In the genomic region with DNA sequence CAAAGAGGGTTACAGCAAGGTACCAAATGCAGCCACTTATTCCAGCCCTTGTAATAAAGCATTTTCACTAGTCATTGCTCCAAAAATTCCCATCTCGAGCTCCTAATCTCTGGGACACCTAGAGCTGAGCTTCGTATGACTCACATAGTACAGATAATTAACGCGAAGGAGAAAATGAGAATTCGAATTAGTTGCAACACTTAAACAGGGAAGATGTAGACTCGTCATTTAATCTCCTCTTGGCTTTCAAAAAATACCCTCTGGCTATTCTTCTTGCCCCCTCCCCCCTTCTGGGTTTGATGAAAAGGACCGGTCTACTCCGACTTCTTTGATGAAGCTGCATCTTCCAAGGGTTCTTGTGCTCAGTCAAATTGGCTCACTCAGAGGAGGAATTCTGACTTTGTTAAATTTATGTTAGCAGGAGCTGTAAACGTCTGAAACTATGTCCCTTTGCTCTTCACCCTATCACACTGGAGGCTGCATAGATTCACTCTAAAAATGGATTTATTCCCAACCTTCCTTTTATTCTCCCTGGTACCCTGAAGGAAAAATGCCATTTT, we compare ENCODE assay signal across 11 mouse cellular contexts. TPM values are rescaled to one million over a fixed set of nuclear protein-coding genes. Genes with fewer than 3 reads are reported as not detected.
DNase-seq lines count a peak whose midpoint lies in the region; ATAC-seq and TF ChIP-seq lines count a peak whose summit lies in the region.
"Had no signal": no experiment of that assay in that cellular context is flagged by ENCODE, and none has a peak within 500 bp of the region (broad histone marks: within the 10 kb centered on the region; RNA-seq: fewer than 3 reads in every experiment).

No protein-coding gene starts in this region.

- H3K36me3 ChIP-seq in kidney, embryonic 16.5 days (ENCODE audit: insufficient read depth, low read length) = no peaks in the 10 kb centered on the region
- H3K36me3 ChIP-seq in forebrain, postnatal 0 days (ENCODE audit: insufficient read depth) = no peaks in the 10 kb centered on the region
- H3K36me3 ChIP-seq in midbrain, embryonic 16.5 days (ENCODE audit: control insufficient read depth, insufficient read depth, low read length) = no peaks in the 10 kb centered on the region

- no peaks in the 10 kb centered on the region for H3K9me3 ChIP-seq in kidney, embryonic 16.5 days (ENCODE audit: low read length)
- no peaks in the 10 kb centered on the region for H3K9me3 ChIP-seq in forebrain, postnatal 0 days (ENCODE audit: low read length)
- H3K9me3 ChIP-seq in midbrain, embryonic 16.5 days (replicated peaks; ENCODE audit: control insufficient read depth, low read length, poor library complexity, severe bottlenecking) = no peaks in the 10 kb centered on the region

- peak overlapping the region; percentile 49; the same call in 1 of the 2 replicates for H3K4me3 ChIP-seq in kidney, embryonic 16.5 days (ENCODE audit: low read length)
- no peak overlapping the region for H3K4me3 ChIP-seq in forebrain, postnatal 0 days (ENCODE audit: low read depth, low read length)
- peak overlapping the region; percentile 34 for H3K4me3 ChIP-seq in midbrain, embryonic 16.5 days (ENCODE audit: low read depth, low read length)

- peak overlapping the region; percentile 79 for H3K4me2 ChIP-seq in kidney, embryonic 16.5 days (replicated peaks; ENCODE audit: low read depth, low read length)
- peak overlapping the region; percentile 69; the same call in 1 of the 2 replicates for H3K4me2 ChIP-seq in forebrain, postnatal 0 days (ENCODE audit: low read depth)
- peak overlapping the region; percentile 87 for H3K4me2 ChIP-seq in midbrain, embryonic 16.5 days (ENCODE audit: low read length)

- TF ChIP-seq CTCF in forebrain, postnatal 0 days (IDR thresholded peaks at IDR 0.05; ENCODE audit: low read depth) = no peak

- no peak for ATAC-seq in kidney, embryonic 16.5 days (ENCODE audit: low FRiP score, low TSS enrichment)
- no peak for ATAC-seq in forebrain, postnatal 0 days
- ATAC-seq in midbrain, embryonic 16.5 days = no peak

- WGBS in kidney, embryonic 16.5 days = 1% methylated on average over 9 of the region's 9 CpGs
- 7% methylated on average over 9 of the region's 9 CpGs for WGBS in forebrain, postnatal 0 days
- WGBS in midbrain, embryonic 16.5 days = 4% methylated on average over 9 of the region's 9 CpGs

- peak; percentile 22 to 50 for DNase-seq in cerebellum, postnatal 10 days
- DNase-seq in cerebellum, adult 11 months = no peak
- no peak for DNase-seq in kidney, postnatal 4 days
- DNase-seq in forebrain, postnatal 0 days = peak; percentile 79
- DNase-seq in gastrocnemius, adult 18-20 months (ENCODE audit: low spot score) = no peak
- DNase-seq in spleen, adult 18-20 months = no peak
- DNase-seq: adrenal gland, postnatal 14 days; kidney, adult 9 months; lung, postnatal 36 days had no signal

- no peak overlapping the region for H3K9ac ChIP-seq in kidney, embryonic 16.5 days (replicated peaks; ENCODE audit: low read length)
- no peak overlapping the region for H3K9ac ChIP-seq in forebrain, postnatal 0 days
- peak overlapping the region; percentile 65; the same call in 1 of the 2 replicates for H3K9ac ChIP-seq in midbrain, embryonic 16.5 days (ENCODE audit: low read depth, low read length)

- H3K4me1 ChIP-seq in kidney, embryonic 16.5 days (ENCODE audit: insufficient read depth, low read length) = peaks cover 48% of the 10 kb centered on the region
- H3K4me1 ChIP-seq in forebrain, postnatal 0 days (ENCODE audit: insufficient read depth) = peaks cover 19% of the 10 kb centered on the region
- peaks cover 37% of the 10 kb centered on the region for H3K4me1 ChIP-seq in midbrain, embryonic 16.5 days (ENCODE audit: control insufficient read depth, insufficient read depth, low read length)

- H3K27me3 ChIP-seq in kidney, embryonic 16.5 days (ENCODE audit: insufficient read depth, low read length) = peaks cover 65% of the 10 kb centered on the region
- H3K27me3 ChIP-seq in forebrain, postnatal 0 days (ENCODE audit: insufficient read depth, low read length) = peaks cover 30% of the 10 kb centered on the region
- H3K27me3 ChIP-seq in midbrain, embryonic 16.5 days (ENCODE audit: control insufficient read depth, insufficient read depth, low read depth, low read length) = 0 out of 2 replicates have a peak, but pooled peaks cover 4% of the 10 kb centered on the region

- H3K27ac ChIP-seq in kidney, embryonic 16.5 days (ENCODE audit: low read length) = no peak overlapping the region
- H3K27ac ChIP-seq in forebrain, postnatal 0 days (ENCODE audit: low read depth, low read length) = no peak overlapping the region
- H3K27ac ChIP-seq in midbrain, embryonic 16.5 days (ENCODE audit: low read length) = peak overlapping the region; percentile 80

RNA-seq across cellular contexts. Expression of a gene that starts 2.1 kb away (rescaled TPM):
- 20.0 and 28.6 TPM in 2 replicates for polyA plus RNA-seq in kidney, embryonic 16.5 days (2015; fragmentation: Nextera tagmentation; extraction: Ambion mirVana)
- total RNA-seq in forebrain, postnatal 0 days (2014; rRNA removed) = 6.6 and 12.1 TPM in 2 replicates
- polyA plus RNA-seq in forebrain, postnatal 0 days (2015; fragmentation: Nextera tagmentation; extraction: Ambion mirVana) = 9.3 and 15.3 TPM in 2 replicates
- 67.6 and 81.3 TPM in 2 replicates for polyA plus RNA-seq in midbrain, embryonic 16.5 days (2015; fragmentation: Nextera tagmentation; extraction: Ambion mirVana)
- total RNA-seq in gastrocnemius, adult 18-20 months (2021) = under 1 TPM in 1 of 2 experiments, not detected in 1; 0.07 TPM

Comparison
In these comparisons a context has a peak if more than half of its experiments do, and no peak if none do; other contexts are left out.
1. DNase-seq: peak in cerebellum, postnatal 10 days (2 of 2) and forebrain, postnatal 0 days (single experiment); none in cerebellum, adult 11 months (single experiment), kidney, postnatal 4 days (0 of 2), gastrocnemius, adult 18-20 months (single experiment) and spleen, adult 18-20 months (0 of 2).
2. Peak in every context shown above with its lines, with median percentiles within 50 percentile points of each other: H3K4me2 ChIP-seq.